Comparison of ENCODE assay signal across 46 mouse cellular contexts in the genomic region with DNA sequence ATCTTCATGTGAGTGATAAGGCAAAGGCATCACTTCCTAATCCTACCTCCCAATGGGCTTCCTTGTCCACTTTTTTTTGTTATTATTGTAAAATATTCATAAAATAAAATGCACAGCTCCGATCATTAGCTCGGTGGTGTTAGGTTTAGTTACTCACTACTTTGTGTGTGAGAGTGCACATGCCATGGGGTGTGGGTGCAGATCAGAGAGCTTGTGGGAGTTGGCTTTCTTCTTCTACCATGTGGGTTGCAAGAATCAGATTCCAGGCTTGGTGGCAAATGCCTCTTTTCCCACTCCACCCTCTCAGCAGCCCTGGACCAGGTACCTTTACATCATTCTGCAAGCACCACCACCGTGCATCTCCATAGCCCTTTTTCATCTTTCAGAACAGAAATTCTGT. TPM values are rescaled to one million over a fixed set of nuclear protein-coding genes. Genes with fewer than 3 reads are reported as not detected.
"Had no signal": no experiment of that assay in that cellular context is flagged by ENCODE, and none has a peak within 500 bp of the region (broad histone marks: within the 10 kb centered on the region; RNA-seq: fewer than 3 reads in every experiment).

No protein-coding gene starts in this region.

- H3K9me3 ChIP-seq: limb, embryonic 10.5 days; limb, embryonic 12.5 days; limb, embryonic 13.5 days; limb, embryonic 15.5 days; liver, embryonic 12.5 days; liver, embryonic 13.5 days; liver, embryonic 15.5 days; lung, embryonic 15.5 days; megakaryocyte, embryonic 14.5 days; midbrain, embryonic 10.5 days; midbrain, embryonic 12.5 days; midbrain, embryonic 13.5 days; midbrain, embryonic 15.5 days had no signal

- H3K27ac ChIP-seq: limb, embryonic 10.5 days; limb, embryonic 12.5 days; limb, embryonic 13.5 days; liver, embryonic 12.5 days; liver, embryonic 13.5 days; liver, embryonic 14.5 days; liver, embryonic 15.5 days; lung, embryonic 15.5 days; macrophage; midbrain, embryonic 10.5 days; midbrain, embryonic 12.5 days; midbrain, embryonic 13.5 days; midbrain, embryonic 15.5 days had no signal

- H3K4me1 ChIP-seq: limb, embryonic 10.5 days; limb, embryonic 12.5 days; limb, embryonic 13.5 days; liver, embryonic 12.5 days; liver, embryonic 13.5 days; liver, embryonic 15.5 days; megakaryocyte, embryonic 14.5 days; midbrain, embryonic 10.5 days; midbrain, embryonic 12.5 days; midbrain, embryonic 13.5 days; midbrain, embryonic 15.5 days had no signal

- H3K9ac ChIP-seq: limb, embryonic 12.5 days; limb, embryonic 13.5 days; limb, embryonic 15.5 days; liver, embryonic 12.5 days; liver, embryonic 13.5 days; liver, embryonic 14.5 days; liver, embryonic 15.5 days; liver, postnatal 0 days; lung, embryonic 14.5 days; lung, embryonic 15.5 days; midbrain, embryonic 12.5 days; midbrain, embryonic 13.5 days; midbrain, embryonic 15.5 days had no signal

- H3K4me2 ChIP-seq: limb, embryonic 12.5 days; limb, embryonic 13.5 days; limb, embryonic 15.5 days; liver, embryonic 11.5 days; liver, embryonic 12.5 days; liver, embryonic 13.5 days; liver, embryonic 15.5 days; lung, embryonic 14.5 days; lung, embryonic 15.5 days; midbrain, embryonic 11.5 days; midbrain, embryonic 12.5 days; midbrain, embryonic 13.5 days; midbrain, embryonic 15.5 days had no signal

- ATAC-seq: liver, embryonic 12.5 days; liver, postnatal 0 days; lung, postnatal 0 days; midbrain, embryonic 13.5 days; midbrain, embryonic 15.5 days; midbrain, embryonic 16.5 days had no signal

- DNase-seq: left cerebral cortex, postnatal 4 days; liver; liver, embryonic 13.5 days; liver, postnatal 0 days; lung, adult 18-20 months; lung, adult 2 months; lung, embryonic 14.5 days; lung, postnatal 10 days; lung, postnatal 14 days; lung, postnatal 36 days; lung, postnatal 4 days; midbrain, embryonic 14.5 days had no signal

- H3K36me3 ChIP-seq: limb, embryonic 10.5 days; limb, embryonic 12.5 days; limb, embryonic 13.5 days; limb, embryonic 15.5 days; liver, embryonic 12.5 days; liver, embryonic 13.5 days; liver, embryonic 15.5 days; lung, embryonic 15.5 days; midbrain, embryonic 10.5 days; midbrain, embryonic 12.5 days; midbrain, embryonic 13.5 days; midbrain, embryonic 15.5 days had no signal

- H3K4me3 ChIP-seq: limb, embryonic 10.5 days; limb, embryonic 12.5 days; limb, embryonic 13.5 days; limb, embryonic 15.5 days; liver, embryonic 12.5 days; liver, embryonic 13.5 days; liver, embryonic 15.5 days; lung, embryonic 15.5 days; megakaryocyte, embryonic 14.5 days; midbrain, embryonic 10.5 days; midbrain, embryonic 12.5 days; midbrain, embryonic 13.5 days; midbrain, embryonic 15.5 days; myocyte had no signal

- H3K27me3 ChIP-seq: limb, embryonic 12.5 days; limb, embryonic 13.5 days; limb, embryonic 15.5 days; liver, embryonic 12.5 days; liver, embryonic 13.5 days; liver, embryonic 15.5 days; lung, embryonic 15.5 days; midbrain, embryonic 12.5 days; midbrain, embryonic 13.5 days; midbrain, embryonic 15.5 days had no signal

RNA-seq across cellular contexts. Expression of gene Ankdd1b, which starts 18.4 kb away (rescaled TPM):
- total RNA-seq: left cerebral cortex, postnatal 4 days; liver, adult 2 months; megakaryocyte-erythroid progenitor cell, adult 5-6 weeks; monocyte, adult 5-6 weeks had no signal
- polyA plus RNA-seq: limb, embryonic 10.5 days; limb, embryonic 13.5 days; liver, adult 2 months; liver, embryonic 12.5 days; liver, embryonic 13.5 days; liver, embryonic 15.5 days; liver, embryonic 16.5 days; liver, postnatal 0 days; lung, embryonic 14.5 days; macrophage; midbrain, embryonic 10.5 days; midbrain, embryonic 11.5 days; midbrain, embryonic 12.5 days; midbrain, embryonic 13.5 days; midbrain, embryonic 14.5 days; midbrain, embryonic 15.5 days; midbrain, embryonic 16.5 days; midbrain, postnatal 0 days; myocyte; neural tube, embryonic 11.5 days had no signal

RNA-seq across cellular contexts. Expression of gene Gm17622, which starts 37.9 kb away (rescaled TPM):
- total RNA-seq: left cerebral cortex, postnatal 10 days; left cerebral cortex, postnatal 14 days; left cerebral cortex, postnatal 25 days; left cerebral cortex, postnatal 36 days; left cerebral cortex, postnatal 4 days; liver, adult 2 months; megakaryocyte progenitor cell, adult 5-6 weeks; megakaryocyte, adult 5-6 weeks; megakaryocyte-erythroid progenitor cell, adult 5-6 weeks; midbrain, postnatal 0 days; monocyte, adult 5-6 weeks had no signal
- polyA plus RNA-seq: limb, embryonic 10.5 days; limb, embryonic 11.5 days; limb, embryonic 12.5 days; limb, embryonic 13.5 days; limb, embryonic 14.5 days; limb, embryonic 15.5 days; liver, adult 2 months; liver, embryonic 11.5 days; liver, embryonic 12.5 days; liver, embryonic 13.5 days; liver, embryonic 14.5 days; liver, embryonic 15.5 days; liver, embryonic 16.5 days; liver, postnatal 0 days; lung, adult 2 months; lung, embryonic 14.5 days; lung, embryonic 15.5 days; lung, embryonic 16.5 days; lung, postnatal 0 days; macrophage; midbrain, embryonic 10.5 days; midbrain, embryonic 11.5 days; midbrain, embryonic 12.5 days; midbrain, embryonic 13.5 days; midbrain, embryonic 14.5 days; midbrain, embryonic 15.5 days; midbrain, embryonic 16.5 days; midbrain, postnatal 0 days; myocyte; neural tube, embryonic 11.5 days had no signal
